Mouse (Mus musculus) kidney, embryonic 14.5 days (tissue): ENCODE data around the gene Slc15a4. TPM values are rescaled to one million over a fixed set of nuclear protein-coding genes. Genes with fewer than 3 reads are reported as not detected.

ENCODE experiments used
- ATAC-seq: fragments of 200-750 bp; cut with Nextera tagmentation; 2 replicates; pipeline ENCODE4 v1.8.0; 2017; ENCODE audit warnings: moderate number of reproducible peaks, mild to moderate bottlenecking, moderate TSS enrichment, moderate library complexity; ENCODE audit not compliant: low FRiP score, low TSS enrichment
- H3K27ac ChIP-seq: fragments of 300-500 bp; sonication (generic); 2 replicates; pipeline ENCODE4 v1.5.1; 2014; ENCODE audit warnings: low read depth, mild to moderate bottlenecking, low read length, moderate library complexity, mixed read lengths
- H3K27me3 ChIP-seq: fragments of 300-500 bp; sonication (generic); 2 replicates; pipeline ENCODE4 v1.6.1; 2014; ENCODE audit warnings: mild to moderate bottlenecking, low read length; ENCODE audit not compliant: control insufficient read depth, insufficient read depth
- H3K36me3 ChIP-seq: fragments of 300-500 bp; sonication (generic); 2 replicates; pipeline ENCODE4 v1.6.1; 2014; ENCODE audit warnings: low read length, mixed read lengths; ENCODE audit not compliant: control insufficient read depth, insufficient read depth
- H3K4me1 ChIP-seq: fragments of 300-500 bp; sonication (generic); 2 replicates; pipeline ENCODE4 v1.6.1; 2014; ENCODE audit warnings: low read length, mixed read lengths; ENCODE audit not compliant: control insufficient read depth, insufficient read depth
- H3K4me2 ChIP-seq: fragments of 300-500 bp; sonication (generic); replicated peaks from 2 replicates; pipeline ENCODE4 v1.6.1; 2014; ENCODE audit warnings: low read depth, mild to moderate bottlenecking, low read length
- H3K4me3 ChIP-seq: fragments of 300-500 bp; sonication (generic); 2 replicates; pipeline ENCODE4 v1.5.1; 2014; ENCODE audit warnings: mild to moderate bottlenecking, low read length
- H3K9ac ChIP-seq: fragments of 300-500 bp; sonication (generic); 2 replicates; pipeline ENCODE4 v1.6.1; 2014; ENCODE audit warnings: low read depth, mild to moderate bottlenecking, low read length, moderate library complexity
- H3K9me3 ChIP-seq: fragments of 300-500 bp; sonication (generic); 2 replicates; pipeline ENCODE4 v1.6.1; 2016; ENCODE audit warnings: low read length; ENCODE audit not compliant: control insufficient read depth
- WGBS: fragments of 180-500 bp; shearing (Covaris S2); extraction: QIAGEN DNeasy Blood & Tissue Kit; methylation state at CpG from one replicate; pipeline ENCODE4 v1.1.7; 2014; 5-methylcytosine and 5-hydroxymethylcytosine counted together
- polyA plus RNA-seq: library from polyadenylated mRNA; unstranded; fragments of >200 nt; fragmentation: Nextera tagmentation; extraction: Ambion mirVana; gene quantifications from 2 replicates; pipeline ENCODE4 v1.2.1, GENCODE M21; 2014

The Slc15a4 gene
- polyA plus RNA-seq, 1 experiment from 2014 or later: 22.7 TPM

- Histone ChIP-seq H3K9ac (no peak overlapping the region), H3K36me3 (peaks cover 13% of the 10 kb centered on the region), H3K27me3 (no peaks in the 10 kb centered on the region), H3K27ac (no peak overlapping the region), H3K9me3 (no peaks in the 10 kb centered on the region), H3K4me3 (no peak overlapping the region), H3K4me1 (peaks cover 14% of the 10 kb centered on the region), H3K4me2 (no peak overlapping the region)
- WGBS: 96% methylated on average over 6 of the region's 6 CpGs
- no peak for ATAC-seq
These were observed 20.3 kb downstream of the Slc15a4 start for GRCm38 (mm10) chr5:127612397-127612796.

GRCm38 (mm10) chr5:127611881-127612280, 20.8 kb downstream of the Slc15a4 start:
- Histone ChIP-seq H3K27me3 (no peaks in the 10 kb centered on the region), H3K9me3 (no peaks in the 10 kb centered on the region), H3K4me2 (no peak overlapping the region), H3K27ac (no peak overlapping the region), H3K9ac (no peak overlapping the region), H3K4me3 (no peak overlapping the region), H3K36me3 (peaks cover 19% of the 10 kb centered on the region), H3K4me1 (peaks cover 14% of the 10 kb centered on the region)
- 96% methylated on average over 1 of the region's 1 CpGs for WGBS
- no peak for ATAC-seq

- Histone ChIP-seq H3K4me3 (no peak overlapping the region), H3K9me3 (no peaks in the 10 kb centered on the region), H3K27me3 (no peaks in the 10 kb centered on the region), H3K9ac (no peak overlapping the region), H3K4me1 (peaks cover 10% of the 10 kb centered on the region), H3K27ac (no peak overlapping the region), H3K36me3 (peaks cover 23% of the 10 kb centered on the region), H3K4me2 (no peak overlapping the region)
- WGBS: 78% methylated on average over 6 of the region's 6 CpGs
- no peak for ATAC-seq
These were observed 21.7 kb downstream of the Slc15a4 start for GRCm38 (mm10) chr5:127610787-127611509.

DNA sequence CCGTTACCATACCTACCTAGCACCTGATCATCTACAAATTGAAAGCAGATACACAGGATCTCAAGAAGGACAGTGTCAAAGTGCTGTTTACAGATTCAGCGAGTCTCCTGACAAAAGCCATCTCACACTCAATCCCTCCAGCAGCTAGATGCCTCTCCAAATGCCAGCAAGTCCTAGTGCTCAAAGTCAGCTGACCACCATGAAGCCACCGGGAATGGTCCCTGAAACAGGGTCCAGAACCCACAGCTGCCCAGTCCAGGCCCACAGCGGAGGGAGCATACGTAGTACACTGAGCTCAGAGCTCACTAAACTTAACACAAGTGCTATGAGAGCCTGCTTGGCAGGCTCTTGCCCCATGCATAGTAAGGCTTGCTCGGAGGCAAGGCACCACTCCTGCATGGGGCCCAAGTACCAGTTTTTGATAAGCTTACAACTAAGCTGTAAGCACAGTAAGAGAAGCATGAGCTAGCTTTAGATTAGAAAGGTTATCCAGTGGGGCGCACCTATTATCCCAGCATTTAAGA, 23.4 kb downstream of the Slc15a4 start:
- Histone ChIP-seq H3K4me1 (no peaks in the 10 kb centered on the region; the same call in 1 of the 2 replicates), H3K4me3 (no peak overlapping the region), H3K9me3 (no peaks in the 10 kb centered on the region), H3K9ac (no peak overlapping the region), H3K36me3 (peaks cover 33% of the 10 kb centered on the region), H3K27ac (no peak overlapping the region), H3K4me2 (no peak overlapping the region), H3K27me3 (no peaks in the 10 kb centered on the region)
- WGBS: 88% methylated on average over 7 of the region's 7 CpGs
- ATAC-seq: no peak

GRCm38 (mm10) chr5:127607507-127607906, 25.2 kb downstream of the Slc15a4 start:
- no peak overlapping the region for H3K9ac ChIP-seq
- no peaks in the 10 kb centered on the region for H3K9me3 ChIP-seq
- no peak overlapping the region for H3K4me2 ChIP-seq
- no peak for ATAC-seq
- no peak overlapping the region for H3K4me3 ChIP-seq
- 82% methylated on average over 2 of the region's 2 CpGs for WGBS
- H3K36me3 ChIP-seq: peaks cover 51% of the 10 kb centered on the region
- H3K27me3 ChIP-seq: no peaks in the 10 kb centered on the region
- no peaks in the 10 kb centered on the region for H3K4me1 ChIP-seq
- H3K27ac ChIP-seq: no peak overlapping the region

GRCm38 (mm10) chr5:127602996-127603395, 29.7 kb downstream of the Slc15a4 start:
- no peak overlapping the region for H3K4me2 ChIP-seq
- H3K4me1 ChIP-seq: no peaks in the 10 kb centered on the region
- no peaks in the 10 kb centered on the region for H3K27me3 ChIP-seq
- H3K4me3 ChIP-seq: no peak overlapping the region
- WGBS: 91% methylated on average over 5 of the region's 5 CpGs
- no peak overlapping the region for H3K27ac ChIP-seq
- peaks cover 85% of the 10 kb centered on the region for H3K36me3 ChIP-seq
- H3K9me3 ChIP-seq: no peaks in the 10 kb centered on the region
- no peak for ATAC-seq
- no peak overlapping the region for H3K9ac ChIP-seq

- Histone ChIP-seq H3K27me3 (no peaks in the 10 kb centered on the region), H3K4me2 (no peak overlapping the region), H3K4me3 (no peak overlapping the region), H3K27ac (no peak overlapping the region), H3K9ac (no peak overlapping the region), H3K4me1 (no peaks in the 10 kb centered on the region), H3K36me3 (peaks cover 92% of the 10 kb centered on the region), H3K9me3 (no peaks in the 10 kb centered on the region)
- WGBS: 93% methylated on average over 7 of the region's 7 CpGs
- ATAC-seq: no peak
These were observed 35.8 kb downstream of the Slc15a4 start for GRCm38 (mm10) chr5:127596862-127597261.

DNA sequence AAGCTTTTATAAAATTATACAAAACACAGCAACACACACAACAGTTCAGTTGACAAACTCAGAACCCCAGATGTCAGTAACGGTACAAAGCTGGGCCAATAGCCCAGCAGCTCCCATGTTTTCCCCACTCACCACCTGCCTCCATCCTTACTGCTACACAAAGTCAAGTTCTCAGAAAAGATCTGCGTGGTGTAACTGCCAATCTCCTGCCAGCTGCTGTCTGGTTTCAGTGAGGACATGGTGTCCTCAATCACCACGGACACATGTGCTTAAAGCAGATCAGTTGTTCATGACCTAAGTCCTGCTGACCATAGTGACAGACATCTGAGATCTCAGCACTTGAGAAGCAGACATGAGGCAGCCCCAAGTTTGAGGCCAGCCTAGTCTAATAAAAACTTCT, 37.0 kb downstream of the Slc15a4 start:
- WGBS: 92% methylated on average over 3 of the region's 3 CpGs
- no peak overlapping the region for H3K9ac ChIP-seq
- H3K4me1 ChIP-seq: no peaks in the 10 kb centered on the region
- no peak overlapping the region for H3K4me2 ChIP-seq
- no peaks in the 10 kb centered on the region for H3K27me3 ChIP-seq
- peaks cover 85% of the 10 kb centered on the region for H3K36me3 ChIP-seq
- H3K27ac ChIP-seq: no peak overlapping the region
- no peak overlapping the region for H3K4me3 ChIP-seq
- no peaks in the 10 kb centered on the region for H3K9me3 ChIP-seq
- no peak for ATAC-seq

- no peak overlapping the region for H3K9ac ChIP-seq
- peaks cover 59% of the 10 kb centered on the region for H3K36me3 ChIP-seq
- no peak overlapping the region for H3K4me3 ChIP-seq
- no peak for ATAC-seq
- no peak overlapping the region for H3K27ac ChIP-seq
- H3K9me3 ChIP-seq: no peaks in the 10 kb centered on the region
- no peak overlapping the region for H3K4me2 ChIP-seq
- WGBS: 79% methylated on average over 6 of the region's 6 CpGs
- no peaks in the 10 kb centered on the region for H3K4me1 ChIP-seq
- no peaks in the 10 kb centered on the region for H3K27me3 ChIP-seq
These were observed 39.8 kb downstream of the Slc15a4 start for GRCm38 (mm10) chr5:127592854-127593253.
